Mouse (Mus musculus): ENCODE results near the gene Rnf10. TPM values are rescaled to one million over a fixed set of nuclear protein-coding genes. Genes with fewer than 3 reads are reported as not detected.
A peak's percentile ranks its signal among the peaks of the same experiment; 100 is the strongest.

The Rnf10 gene
- polyA plus RNA-seq, 1 experiment: 220 TPM

GRCm38 (mm10) chr5:115214864-115215263, 57.8 kb downstream of the Rnf10 start:
- TF ChIP-seq REST (IDR thresholded peaks at IDR 0.05; ENCODE audit: insufficient read depth, insufficient read length): no peak
- no peak for TF ChIP-seq SRF (IDR thresholded peaks at IDR 0.05; ENCODE audit: control insufficient read depth, insufficient read length, low read depth)
- no peak for TF ChIP-seq USF1 (IDR thresholded peaks at IDR 0.05; ENCODE audit: low read depth)
- TF ChIP-seq TCF12 (IDR thresholded peaks at IDR 0.05; ENCODE audit: insufficient read depth, poor library complexity, severe bottlenecking): no peak
- TF ChIP-seq MYOG (IDR thresholded peaks at IDR 0.05; ENCODE audit: control insufficient read depth in 1 of 3, insufficient read depth in 1 of 3, insufficient read length in 2 of 3, low read depth in 2 of 3): no peak
- TF ChIP-seq CEBPB (IDR thresholded peaks at IDR 0.05; ENCODE audit: insufficient read depth, poor library complexity, severe bottlenecking): no peak
- TF ChIP-seq MYOD1 (IDR thresholded peaks at IDR 0.05; ENCODE audit: control insufficient read depth in 1 of 3, insufficient read length in 2 of 3, low read depth in 2 of 3): no peak
- TF ChIP-seq POLR2A (IDR thresholded peaks at IDR 0.05; ENCODE audit: insufficient read length, low read depth): no peak
- TF ChIP-seq MAX (IDR thresholded peaks at IDR 0.05; ENCODE audit: low read depth): no peak
- no peak for TF ChIP-seq TCF3 (IDR thresholded peaks at IDR 0.05; ENCODE audit: insufficient read length, low read depth)
- no peak for TF ChIP-seq POLR2AphosphoS2 (IDR thresholded peaks at IDR 0.05; ENCODE audit: insufficient read length, low read depth)
- no peak for TF ChIP-seq E2F4 (IDR thresholded peaks at IDR 0.05; ENCODE audit: insufficient read depth)
- H3K36me3 ChIP-seq (ENCODE audit: control insufficient read depth, insufficient read depth): no peaks in the 10 kb centered on the region
- H3ac ChIP-seq (ENCODE audit: control insufficient read depth, insufficient read length): no peak overlapping the region
- H3K27me3 ChIP-seq (ENCODE audit: control insufficient read depth, insufficient read depth, insufficient read length): no peaks in the 10 kb centered on the region
- H3K4me2 ChIP-seq (ENCODE audit: low read depth): peak overlapping the region; percentile 46
- H3K4me3 ChIP-seq: no peak overlapping the region
- no peaks in the 10 kb centered on the region for H3K79me2 ChIP-seq (ENCODE audit: control insufficient read depth, insufficient read depth)

DNA sequence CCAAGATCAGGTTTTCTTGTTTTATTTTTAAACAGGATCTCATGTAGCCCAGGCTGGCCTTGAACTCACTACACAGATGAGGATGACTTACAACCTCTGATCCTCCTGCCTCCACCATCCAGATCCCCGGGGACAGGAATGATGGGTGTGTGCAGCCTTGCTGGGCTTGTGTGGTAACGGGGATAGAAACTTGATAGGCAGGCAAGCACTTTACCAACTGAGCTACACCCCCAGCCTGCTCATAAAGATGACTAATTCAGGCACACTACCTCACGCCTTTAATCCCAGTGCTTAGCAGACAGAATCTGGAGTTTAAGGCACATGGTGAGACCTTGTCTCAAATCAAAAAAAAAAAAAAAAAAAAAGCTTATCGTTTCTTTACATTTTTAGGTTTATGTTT, 59.8 kb downstream of the Rnf10 start:
- no peaks in the 10 kb centered on the region for H3K36me3 ChIP-seq (ENCODE audit: control insufficient read depth, insufficient read depth)
- no peak overlapping the region for H3ac ChIP-seq (ENCODE audit: control insufficient read depth, insufficient read length)
- H3K27me3 ChIP-seq (ENCODE audit: control insufficient read depth, insufficient read depth, insufficient read length): no peaks in the 10 kb centered on the region
- no peak overlapping the region for H3K4me3 ChIP-seq
- TF ChIP-seq MYOG (IDR thresholded peaks at IDR 0.05; ENCODE audit: control insufficient read depth in 1 of 3, insufficient read depth in 1 of 3, insufficient read length in 2 of 3, low read depth in 2 of 3): no peak
- no peak for TF ChIP-seq POLR2AphosphoS2 (IDR thresholded peaks at IDR 0.05; ENCODE audit: insufficient read length, low read depth)
- TF ChIP-seq MAX (IDR thresholded peaks at IDR 0.05; ENCODE audit: low read depth): no peak
- TF ChIP-seq REST (IDR thresholded peaks at IDR 0.05; ENCODE audit: insufficient read depth, insufficient read length): no peak
- peak in 1 of 3 experiments; percentile 34 for TF ChIP-seq MYOD1 (IDR thresholded peaks at IDR 0.05; ENCODE audit: control insufficient read depth in 1 of 3, insufficient read length in 2 of 3, low read depth in 2 of 3)
- H3K79me2 ChIP-seq (ENCODE audit: control insufficient read depth, insufficient read depth): no peaks in the 10 kb centered on the region
- H3K4me2 ChIP-seq (ENCODE audit: low read depth): no peak overlapping the region

DNA sequence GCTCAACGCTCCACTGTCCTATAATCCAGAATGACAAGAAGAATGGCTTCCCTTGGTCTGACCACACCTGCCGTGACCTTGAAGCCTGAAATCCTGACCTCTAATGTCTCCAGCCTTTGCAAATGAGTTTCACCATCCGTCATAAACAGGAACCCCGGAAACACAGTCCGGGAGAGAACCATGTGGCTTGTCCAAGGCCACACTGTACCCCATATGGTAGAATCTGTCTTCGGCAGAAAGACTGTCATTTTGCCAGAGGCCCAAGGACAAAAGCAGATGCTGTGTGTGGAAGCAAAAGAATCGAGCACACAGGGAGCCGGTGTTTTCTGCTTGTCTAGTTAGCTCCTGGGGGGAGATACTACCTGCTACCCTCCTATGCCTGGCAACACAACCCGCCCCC, 60.2 kb downstream of the Rnf10 start:
- Histone ChIP-seq H3K4me3 (no peak overlapping the region), H3K36me3 (ENCODE audit: control insufficient read depth, insufficient read depth) (no peaks in the 10 kb centered on the region), H3ac (ENCODE audit: control insufficient read depth, insufficient read length) (no peak overlapping the region), H3K79me2 (ENCODE audit: control insufficient read depth, insufficient read depth) (no peaks in the 10 kb centered on the region), H3K4me2 (ENCODE audit: low read depth) (no peak overlapping the region), H3K27me3 (ENCODE audit: control insufficient read depth, insufficient read depth, insufficient read length) (no peaks in the 10 kb centered on the region)
- TF ChIP-seq CEBPB (IDR thresholded peaks at IDR 0.05; ENCODE audit: insufficient read depth, poor library complexity, severe bottlenecking): no peak
- TF ChIP-seq POLR2AphosphoS2 (IDR thresholded peaks at IDR 0.05; ENCODE audit: insufficient read length, low read depth): no peak
- TF ChIP-seq USF1 (IDR thresholded peaks at IDR 0.05; ENCODE audit: low read depth): no peak
- TF ChIP-seq TCF3 (IDR thresholded peaks at IDR 0.05; ENCODE audit: insufficient read length, low read depth): no peak
- TF ChIP-seq POLR2A (IDR thresholded peaks at IDR 0.05; ENCODE audit: insufficient read length, low read depth): no peak
- TF ChIP-seq MYOG (IDR thresholded peaks at IDR 0.05; ENCODE audit: control insufficient read depth in 1 of 3, insufficient read depth in 1 of 3, insufficient read length in 2 of 3, low read depth in 2 of 3): no peak
- no peak for TF ChIP-seq SRF (IDR thresholded peaks at IDR 0.05; ENCODE audit: control insufficient read depth, insufficient read length, low read depth)
- no peak for TF ChIP-seq REST (IDR thresholded peaks at IDR 0.05; ENCODE audit: insufficient read depth, insufficient read length)

GRCm38 (mm10) chr5:115210380-115210779, 62.3 kb downstream of the Rnf10 start:
- Histone ChIP-seq H3K27me3 (ENCODE audit: control insufficient read depth, insufficient read depth, insufficient read length) (no peaks in the 10 kb centered on the region), H3ac (ENCODE audit: control insufficient read depth, insufficient read length) (no peak overlapping the region), H3K36me3 (ENCODE audit: control insufficient read depth, insufficient read depth) (no peaks in the 10 kb centered on the region), H3K4me2 (ENCODE audit: low read depth) (no peak overlapping the region), H3K4me3 (no peak overlapping the region), H3K79me2 (ENCODE audit: control insufficient read depth, insufficient read depth) (no peaks in the 10 kb centered on the region)
- TF ChIP-seq MYOG (IDR thresholded peaks at IDR 0.05; ENCODE audit: control insufficient read depth in 1 of 3, insufficient read depth in 1 of 3, insufficient read length in 2 of 3, low read depth in 2 of 3): no peak
- TF ChIP-seq TCF3 (IDR thresholded peaks at IDR 0.05; ENCODE audit: insufficient read length, low read depth): no peak
- TF ChIP-seq USF1 (IDR thresholded peaks at IDR 0.05; ENCODE audit: low read depth): no peak
- no peak for TF ChIP-seq REST (IDR thresholded peaks at IDR 0.05; ENCODE audit: insufficient read depth, insufficient read length)
- TF ChIP-seq MYOD1 (IDR thresholded peaks at IDR 0.05; ENCODE audit: control insufficient read depth in 1 of 3, insufficient read length in 2 of 3, low read depth in 2 of 3): no peak
- no peak for TF ChIP-seq E2F4 (IDR thresholded peaks at IDR 0.05; ENCODE audit: insufficient read depth)
- no peak for TF ChIP-seq CEBPB (IDR thresholded peaks at IDR 0.05; ENCODE audit: insufficient read depth, poor library complexity, severe bottlenecking)
- TF ChIP-seq POLR2AphosphoS2 (IDR thresholded peaks at IDR 0.05; ENCODE audit: insufficient read length, low read depth): no peak
- TF ChIP-seq TCF12 (IDR thresholded peaks at IDR 0.05; ENCODE audit: insufficient read depth, poor library complexity, severe bottlenecking): no peak
- TF ChIP-seq SRF (IDR thresholded peaks at IDR 0.05; ENCODE audit: control insufficient read depth, insufficient read length, low read depth): no peak
- TF ChIP-seq MAX (IDR thresholded peaks at IDR 0.05; ENCODE audit: low read depth): no peak
- no peak for TF ChIP-seq POLR2A (IDR thresholded peaks at IDR 0.05; ENCODE audit: insufficient read length, low read depth)

GRCm38 (mm10) chr5:115208601-115209000, 64.1 kb downstream of the Rnf10 start:
- Histone ChIP-seq H3K36me3 (ENCODE audit: control insufficient read depth, insufficient read depth) (no peaks in the 10 kb centered on the region), H3ac (ENCODE audit: control insufficient read depth, insufficient read length) (no peak overlapping the region), H3K4me3 (no peak overlapping the region), H3K79me2 (ENCODE audit: control insufficient read depth, insufficient read depth) (no peaks in the 10 kb centered on the region), H3K4me2 (ENCODE audit: low read depth) (no peak overlapping the region), H3K27me3 (ENCODE audit: control insufficient read depth, insufficient read depth, insufficient read length) (no peaks in the 10 kb centered on the region)
- TF ChIP-seq TCF12 (IDR thresholded peaks at IDR 0.05; ENCODE audit: insufficient read depth, poor library complexity, severe bottlenecking) (no peak), POLR2AphosphoS2 (IDR thresholded peaks at IDR 0.05; ENCODE audit: insufficient read length, low read depth) (no peak), USF1 (IDR thresholded peaks at IDR 0.05; ENCODE audit: low read depth) (no peak), SRF (IDR thresholded peaks at IDR 0.05; ENCODE audit: control insufficient read depth, insufficient read length, low read depth) (no peak), TCF3 (IDR thresholded peaks at IDR 0.05; ENCODE audit: insufficient read length, low read depth) (no peak)

Data from myocyte (in vitro differentiated cells).